Mouse (Mus musculus): ENCODE measurements around the gene Mfn2. TPM values are rescaled to one million over a fixed set of nuclear protein-coding genes. Genes with fewer than 3 reads are reported as not detected.
"Not testable (repeated sequence)": the region's sequence is repeated elsewhere in the genome, so short reads cannot be mapped to it uniquely, and the experiment has no call there.

Mfn2 gene
- polyA plus RNA-seq, 1 experiment from 2014 or later, result 33.8 TPM

GRCm38 (mm10) chr4:147847614-147848583, 56.6 kb downstream of the Mfn2 start, which contains the start of gene Zfp933:
Zfp933 (minus strand) TSS chr4:147848366.
- H3K36me3 ChIP-seq (ENCODE audit: control insufficient read depth, insufficient read depth, low read length), result peaks cover 10% of the 10 kb centered on the region

DNA sequence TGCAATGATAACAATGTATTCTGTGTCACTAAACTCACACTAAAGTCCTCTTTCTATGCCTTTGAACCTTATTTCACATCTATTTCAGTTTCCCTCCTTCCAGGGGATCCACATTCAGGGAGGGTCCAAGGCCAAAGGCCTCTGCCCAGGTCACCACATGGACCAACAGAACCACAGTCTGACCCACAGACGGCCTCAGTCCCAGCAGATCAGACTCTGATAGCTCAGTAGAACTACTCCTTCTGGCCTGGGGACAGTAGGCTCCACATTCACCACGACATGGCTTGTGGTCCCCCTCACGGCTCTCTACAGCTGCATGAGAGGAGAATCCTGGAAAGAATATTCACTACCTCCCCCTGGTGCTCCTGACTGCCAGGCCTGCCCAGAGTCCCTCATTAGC, 61.6 kb downstream of the Mfn2 start:
- Histone ChIP-seq H3K9me3 (replicated peaks; ENCODE audit: control insufficient read depth, low read length) (peaks cover 32% of the 10 kb centered on the region), H3K4me3 (ENCODE audit: low read depth, low read length) (no peak overlapping the region), H3K36me3 (ENCODE audit: control insufficient read depth, insufficient read depth, low read length) (peaks cover 16% of the 10 kb centered on the region), H3K4me2 (ENCODE audit: low read length) (no peak overlapping the region), H3K27me3 (replicated peaks; ENCODE audit: control insufficient read depth, insufficient read depth, low read length) (no peaks in the 10 kb centered on the region), H3K9ac (ENCODE audit: low read length) (no peak overlapping the region), H3K4me1 (ENCODE audit: control insufficient read depth, insufficient read depth, low read length) (peaks cover 5% of the 10 kb centered on the region; the same call in 1 of the 2 replicates), H3K27ac (ENCODE audit: low read depth, low read length) (no peak overlapping the region)
- 89% methylated on average over 3 of the region's 3 CpGs for WGBS
- no peak for ATAC-seq
- DNase-seq (ENCODE audit: low spot score), result no peak

More at GRCm38 (mm10) chr4:147847614-147848583, 56.6 kb downstream of the Mfn2 start, which contains the start of gene Zfp933:
- 7% methylated on average over 23 of the region's 23 CpGs for WGBS
- peaks cover 10% of the 10 kb centered on the region for H3K4me1 ChIP-seq (ENCODE audit: control insufficient read depth, insufficient read depth, low read length)
- H3K9ac ChIP-seq (ENCODE audit: low read length), result peak within 1 kb of the TSS; percentile 72
- DNase-seq (ENCODE audit: low spot score), result peak; percentile 98
- no peaks in the 10 kb centered on the region for H3K27me3 ChIP-seq (replicated peaks; ENCODE audit: control insufficient read depth, insufficient read depth, low read length)
- peaks cover 14% of the 10 kb centered on the region for H3K9me3 ChIP-seq (replicated peaks; ENCODE audit: control insufficient read depth, low read length)
- peak within 1 kb of the TSS; percentile 75 for H3K4me3 ChIP-seq (ENCODE audit: low read depth, low read length)
- H3K27ac ChIP-seq (ENCODE audit: low read depth, low read length), result no peak within 1 kb of the TSS
- H3K4me2 ChIP-seq (ENCODE audit: low read length), result peak within 1 kb of the TSS; percentile 75
- ATAC-seq, result peak; percentile 92

DNA sequence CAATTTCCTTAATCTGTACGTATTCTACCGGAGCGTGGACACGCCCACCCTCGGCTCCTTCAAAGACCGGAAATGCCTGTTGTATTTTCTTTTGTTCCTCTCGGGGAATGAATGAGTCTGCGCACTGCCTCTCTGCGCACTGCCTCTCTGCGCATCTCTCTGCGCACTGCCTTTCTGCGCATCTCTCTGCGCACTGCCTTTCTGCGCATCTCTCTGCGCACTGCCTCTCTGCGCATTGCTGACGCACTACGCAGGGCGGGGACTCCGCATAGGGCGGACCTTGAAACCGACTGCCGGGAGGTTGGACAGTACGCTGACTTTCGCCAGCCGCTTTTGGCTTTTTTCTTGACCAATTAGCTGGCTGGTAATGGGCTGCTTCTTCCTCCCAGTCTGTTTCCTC, 65.2 kb downstream of the Mfn2 start:
- not testable (repeated sequence) for H3K4me1 ChIP-seq (ENCODE audit: control insufficient read depth, insufficient read depth, low read length); H3K27ac ChIP-seq (ENCODE audit: low read depth, low read length); H3K36me3 ChIP-seq (ENCODE audit: control insufficient read depth, insufficient read depth, low read length); H3K9ac ChIP-seq (ENCODE audit: low read length); H3K4me2 ChIP-seq (ENCODE audit: low read length); H3K27me3 ChIP-seq (replicated peaks; ENCODE audit: control insufficient read depth, insufficient read depth, low read length); ATAC-seq; H3K4me3 ChIP-seq (ENCODE audit: low read depth, low read length); DNase-seq (ENCODE audit: low spot score)
- peaks cover 31% of the 10 kb centered on the region for H3K9me3 ChIP-seq (replicated peaks; ENCODE audit: control insufficient read depth, low read length)
- WGBS, result 100% methylated on average over 12 of the region's 26 CpGs

GRCm38 (mm10) chr4:147824389-147824788, 80.1 kb downstream of the Mfn2 start:
- Histone ChIP-seq H3K9me3 (replicated peaks; ENCODE audit: control insufficient read depth, low read length) (peaks cover 56% of the 10 kb centered on the region), H3K9ac (ENCODE audit: low read length) (no peak overlapping the region), H3K4me1 (ENCODE audit: control insufficient read depth, insufficient read depth, low read length) (no peaks in the 10 kb centered on the region), H3K4me2 (ENCODE audit: low read length) (no peak overlapping the region), H3K36me3 (ENCODE audit: control insufficient read depth, insufficient read depth, low read length) (peaks cover 48% of the 10 kb centered on the region), H3K4me3 (ENCODE audit: low read depth, low read length) (no peak overlapping the region), H3K27me3 (replicated peaks; ENCODE audit: control insufficient read depth, insufficient read depth, low read length) (no peaks in the 10 kb centered on the region), H3K27ac (ENCODE audit: low read depth, low read length) (no peak overlapping the region)
- DNase-seq (ENCODE audit: low spot score) (no peak), ATAC-seq (no peak)
- 96% methylated on average over 4 of the region's 4 CpGs for WGBS

Other genes with a start within 250 kb of the Mfn2 start
- not detected in 2 replicates for gene Zfp534, start 202.2 kb downstream of the Mfn2 start, polyA plus RNA-seq (2014; fragmentation: Nextera tagmentation; extraction: Ambion mirVana)
- 6.1 and 6.2 TPM in 2 replicates for gene Zfp984, start 94.9 kb downstream of the Mfn2 start, polyA plus RNA-seq (2014; fragmentation: Nextera tagmentation; extraction: Ambion mirVana)
- gene Zfp933, start 56.3 kb downstream of the Mfn2 start, polyA plus RNA-seq (2014; fragmentation: Nextera tagmentation; extraction: Ambion mirVana), result 8.4 and 12.5 TPM in 2 replicates
- 36.6 and 37.1 TPM in 2 replicates for gene Miip, start 35.9 kb downstream of the Mfn2 start, polyA plus RNA-seq (2014; fragmentation: Nextera tagmentation; extraction: Ambion mirVana)
- gene Fv1, start 35.7 kb downstream of the Mfn2 start, polyA plus RNA-seq (2014; fragmentation: Nextera tagmentation; extraction: Ambion mirVana), result 9.5 and 10.2 TPM in 2 replicates
- 15.0 and 18.8 TPM in 2 replicates for gene Plod1, start 32.1 kb upstream of the Mfn2 start, polyA plus RNA-seq (2014; fragmentation: Nextera tagmentation; extraction: Ambion mirVana)
- 12.5 TPM in 2 replicates for gene 2510039O18Rik, start 36.2 kb upstream of the Mfn2 start, polyA plus RNA-seq (2014; fragmentation: Nextera tagmentation; extraction: Ambion mirVana)
- not detected in 2 replicates for gene Nppb, start 81.1 kb upstream of the Mfn2 start, polyA plus RNA-seq (2014; fragmentation: Nextera tagmentation; extraction: Ambion mirVana)
- gene Nppa, start 96.0 kb upstream of the Mfn2 start, polyA plus RNA-seq (2014; fragmentation: Nextera tagmentation; extraction: Ambion mirVana), result 0.80 and 1.1 TPM in 2 replicates
- gene Clcn6, start 134.1 kb upstream of the Mfn2 start, polyA plus RNA-seq (2014; fragmentation: Nextera tagmentation; extraction: Ambion mirVana), result 19.1 and 24.8 TPM in 2 replicates
- gene Mthfr, start 134.4 kb upstream of the Mfn2 start, polyA plus RNA-seq (2014; fragmentation: Nextera tagmentation; extraction: Ambion mirVana), result 12.4 TPM in 2 replicates
- gene Agtrap, start 183.3 kb upstream of the Mfn2 start, polyA plus RNA-seq (2014; fragmentation: Nextera tagmentation; extraction: Ambion mirVana), result 5.3 and 5.7 TPM in 2 replicates
- gene Mad2l2, start 225.7 kb upstream of the Mfn2 start, polyA plus RNA-seq (2014; fragmentation: Nextera tagmentation; extraction: Ambion mirVana), result 129 and 141 TPM in 2 replicates
- 18.8 and 20.7 TPM in 2 replicates for gene Draxin, start 226.0 kb upstream of the Mfn2 start, polyA plus RNA-seq (2014; fragmentation: Nextera tagmentation; extraction: Ambion mirVana)
- gene Fbxo6, start 247.4 kb upstream of the Mfn2 start, polyA plus RNA-seq (2014; fragmentation: Nextera tagmentation; extraction: Ambion mirVana), result 19.0 and 20.6 TPM in 2 replicates

All from forebrain, embryonic 14.5 days (tissue).